Mouse (Mus musculus) cerebellum, adult 2 months (tissue): Measurements from ENCODE around the gene Kcne2. TPM values are rescaled to one million over a fixed set of nuclear protein-coding genes. Genes with fewer than 3 reads are reported as not detected.
A peak's percentile ranks its signal among the peaks of the same experiment; 100 is the strongest.

Source experiments
- DNase-seq, 2 experiments: peaks; one replicate each; pipeline ENCODE4 v3.0.0; 2021
- H3K27ac ChIP-seq: fragments of 200-500 bp; 2 replicates; pipeline ENCODE4 v1.5.1; 2012; ENCODE audit warnings: low read length, control low read depth, inconsistent platforms; ENCODE audit not compliant: insufficient read depth
- H3K27me3 ChIP-seq: fragments of 200-500 bp; 2 replicates; pipeline ENCODE4 v1.6.1; 2012; ENCODE audit warnings: inconsistent platforms, mild to moderate bottlenecking, low read length, moderate library complexity; ENCODE audit not compliant: control insufficient read depth, insufficient read depth
- H3K4me1 ChIP-seq: fragments of 200-500 bp; 2 replicates; pipeline ENCODE4 v1.6.1; 2011; ENCODE audit warnings: low read length; ENCODE audit not compliant: control insufficient read depth, insufficient read depth
- H3K4me3 ChIP-seq: fragments of 200-500 bp; replicated peaks from 2 replicates; pipeline ENCODE3; 2011; ENCODE audit warnings: mild to moderate bottlenecking, low read depth, low read length, control low read depth; ENCODE audit not compliant: insufficient read depth
- CTCF ChIP-seq: fragments of 200-500 bp; IDR thresholded peaks from 2 replicates; pipeline ENCODE4 v1.5.1; 2011; ENCODE audit warnings: low read depth, mild to moderate bottlenecking, control low read depth, low read length, moderate library complexity, borderline replicate concordance; ENCODE audit not compliant: insufficient read depth
- POLR2A ChIP-seq: fragments of 200-500 bp; IDR thresholded peaks from 2 replicates; pipeline ENCODE4 v1.6.1; 2011; ENCODE audit warnings: low read length, control low read depth, borderline replicate concordance; ENCODE audit not compliant: insufficient read depth
- WGBS: fragments of 180-500 bp; shearing (Covaris S2); methylation state at CpG from one replicate; pipeline ENCODE4 v1.1.7; 2018; 5-methylcytosine and 5-hydroxymethylcytosine counted together
- polyA plus RNA-seq: library from polyadenylated mRNA; depleted of rRNA; stranded (reverse); fragments of >200 nt; gene quantifications from 2 replicates; pipeline ENCODE4 v1.2.3, GENCODE M21; 2012

Gene Kcne2
- polyA plus RNA-seq, 1 experiment: 3.7 TPM

GRCm38 (mm10) chr16:92300649-92301411, 8.6 kb downstream of the Kcne2 start, which contains the start of gene Smim11:
Gene Smim11 (plus strand): TSS chr16:92301286.
- peak within 1 kb of the TSS; percentile 69 for H3K27ac ChIP-seq
- no peaks in the 10 kb centered on the region for H3K27me3 ChIP-seq
- peak within 1 kb of the TSS; percentile 82 for H3K4me3 ChIP-seq
- peak; percentile 95; the same call in 1 of the 2 replicates for TF ChIP-seq POLR2A
- no peak for TF ChIP-seq CTCF
- WGBS: 5% methylated on average over 32 of the region's 32 CpGs
- H3K4me1 ChIP-seq: peaks cover 6% of the 10 kb centered on the region; the same call in 1 of the 2 replicates
- peak; percentile 96 to 97 for DNase-seq

- H3K4me3 ChIP-seq: peak overlapping the region; percentile 82
- H3K27me3 ChIP-seq: no peaks in the 10 kb centered on the region
- H3K4me1 ChIP-seq: peaks cover 6% of the 10 kb centered on the region; the same call in 1 of the 2 replicates
- TF ChIP-seq CTCF: no peak
- no peak for TF ChIP-seq POLR2A
- peak in 1 of 2 experiments; percentile 63 for DNase-seq
- WGBS: 2% methylated on average over 12 of the region's 12 CpGs
- H3K27ac ChIP-seq: peak overlapping the region; percentile 20; the same call in 1 of the 2 replicates
These were observed 9.2 kb downstream of the Kcne2 start for GRCm38 (mm10) chr16:92301412-92301806.

- H3K27ac ChIP-seq: 0 out of 2 replicates have a peak overlapping the region, but pooled peaks have one; percentile 20
- DNase-seq: no peak
- 13% methylated on average over 5 of the region's 5 CpGs for WGBS
- peak overlapping the region; percentile 82 for H3K4me3 ChIP-seq
- H3K4me1 ChIP-seq: peaks cover 6% of the 10 kb centered on the region; the same call in 1 of the 2 replicates
- H3K27me3 ChIP-seq: no peaks in the 10 kb centered on the region
- TF ChIP-seq CTCF: no peak
- TF ChIP-seq POLR2A: no peak
These were observed 9.8 kb downstream of the Kcne2 start for GRCm38 (mm10) chr16:92301989-92302388.

- Histone ChIP-seq H3K27ac (no peak overlapping the region), H3K27me3 (no peaks in the 10 kb centered on the region), H3K4me3 (peak overlapping the region; percentile 43), H3K4me1 (peaks cover 6% of the 10 kb centered on the region; the same call in 1 of the 2 replicates)
- peak in 1 of 2 experiments; percentile 29 for DNase-seq
- 26% methylated on average over 5 of the region's 5 CpGs for WGBS
- TF ChIP-seq POLR2A: no peak
- no peak for TF ChIP-seq CTCF
These were observed 10.3 kb downstream of the Kcne2 start for GRCm38 (mm10) chr16:92302506-92302905.

GRCm38 (mm10) chr16:92305519-92305918, 13.3 kb downstream of the Kcne2 start:
- no peak overlapping the region for H3K4me3 ChIP-seq
- TF ChIP-seq CTCF: no peak
- no peak for TF ChIP-seq POLR2A
- 98% methylated on average over 2 of the region's 2 CpGs for WGBS
- peaks cover 6% of the 10 kb centered on the region; the same call in 1 of the 2 replicates for H3K4me1 ChIP-seq
- no peak overlapping the region for H3K27ac ChIP-seq
- no peak for DNase-seq
- H3K27me3 ChIP-seq: no peaks in the 10 kb centered on the region

GRCm38 (mm10) chr16:92307947-92308346, 15.8 kb downstream of the Kcne2 start:
- WGBS: 67% methylated on average over 3 of the region's 3 CpGs
- Histone ChIP-seq H3K27me3 (no peaks in the 10 kb centered on the region), H3K27ac (no peak overlapping the region), H3K4me1 (no peaks in the 10 kb centered on the region), H3K4me3 (no peak overlapping the region)
- TF ChIP-seq POLR2A (no peak), CTCF (no peak)
- no peak for DNase-seq

- H3K27me3 ChIP-seq: no peaks in the 10 kb centered on the region
- H3K4me3 ChIP-seq: no peak overlapping the region
- H3K4me1 ChIP-seq: no peaks in the 10 kb centered on the region
- no peak overlapping the region for H3K27ac ChIP-seq
- 26% methylated on average over 4 of the region's 4 CpGs for WGBS
- no peak for DNase-seq
- TF ChIP-seq POLR2A (no peak), CTCF (no peak)
These were observed 16.9 kb downstream of the Kcne2 start for GRCm38 (mm10) chr16:92309126-92309525.
